Mouse (Mus musculus) spleen, adult 2 months (tissue): Measurements from ENCODE around the gene Sdhc. TPM values are rescaled to one million over a fixed set of nuclear protein-coding genes. Genes with fewer than 3 reads are reported as not detected.

ENCODE experiments used
- DNase-seq, 2 experiments: peaks; one replicate each; pipeline versions ENCODE4 v3.0.0 to v3.0.0-alpha.2; 2012 to 2021; ENCODE audit warnings: low spot score in 2 of 2, low read depth in 1 of 2
- H3K27ac ChIP-seq: fragments of 200-500 bp; 2 replicates; pipeline ENCODE4 v1.5.1; 2012; ENCODE audit warnings: low read length, inconsistent platforms; ENCODE audit not compliant: insufficient read depth
- H3K27me3 ChIP-seq: fragments of 200-500 bp; 2 replicates; pipeline ENCODE4 v1.6.1; 2012; ENCODE audit warnings: mild to moderate bottlenecking, moderate library complexity, low read length, inconsistent platforms; ENCODE audit not compliant: control insufficient read depth, insufficient read depth
- H3K36me3 ChIP-seq: fragments of 200-500 bp; 2 replicates; pipeline ENCODE4 v1.6.1; 2012; ENCODE audit warnings: mild to moderate bottlenecking, low read length, inconsistent platforms; ENCODE audit not compliant: control insufficient read depth, insufficient read depth
- H3K4me1 ChIP-seq: fragments of 200-500 bp; 2 replicates; pipeline ENCODE4 v1.6.1; 2011; ENCODE audit warnings: inconsistent platforms; ENCODE audit not compliant: control insufficient read depth, insufficient read depth, insufficient read length
- H3K4me3 ChIP-seq: fragments of 200-500 bp; 2 replicates; pipeline ENCODE4 v1.5.1; 2011; ENCODE audit warnings: mild to moderate bottlenecking, inconsistent platforms; ENCODE audit not compliant: insufficient read depth, insufficient read length; ENCODE audit errors: extremely low read depth
- CTCF ChIP-seq: fragments of 200-500 bp; IDR thresholded peaks from 2 replicates; pipeline ENCODE4 v1.5.1; 2011; ENCODE audit warnings: mild to moderate bottlenecking, inconsistent platforms; ENCODE audit not compliant: insufficient read depth, insufficient read length, insufficient replicate concordance; ENCODE audit errors: extremely low read depth
- POLR2A ChIP-seq: fragments of 200-500 bp; IDR thresholded peaks from 2 replicates; pipeline ENCODE4 v1.6.1; 2011; ENCODE audit warnings: low read depth, low read length, inconsistent platforms
- WGBS: fragments of 180-500 bp; shearing (Covaris S2); methylation state at CpG from one replicate; pipeline ENCODE4 v1.1.7; 2018; 5-methylcytosine and 5-hydroxymethylcytosine counted together
- polyA plus RNA-seq: library from polyadenylated mRNA; depleted of rRNA; stranded (reverse); fragments of >200 nt; gene quantifications from 2 replicates; pipeline ENCODE4 v1.2.3, GENCODE M21; 2012

Sdhc gene
- polyA plus RNA-seq, 1 experiment, result 65.7 TPM

DNA sequence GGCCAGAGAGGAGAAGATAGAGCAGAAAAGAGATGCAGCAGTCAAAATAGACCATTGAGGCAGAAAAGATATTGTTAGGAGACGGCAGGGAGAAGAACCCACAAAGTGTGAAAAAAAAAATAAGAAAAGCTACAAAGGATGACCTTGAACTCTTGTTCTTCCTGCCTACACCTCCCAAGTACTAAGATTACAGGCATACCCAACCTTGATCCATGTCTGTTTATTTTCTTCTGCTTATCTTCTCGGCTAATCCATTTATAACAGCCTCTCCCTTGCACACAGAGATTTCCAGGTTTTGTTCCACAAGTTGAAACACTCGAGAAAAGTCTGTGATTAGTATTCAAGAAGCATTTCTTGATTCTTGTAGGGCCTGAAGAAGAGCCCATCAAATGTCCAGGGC, 19.5 kb upstream of the Sdhc start:
- TF ChIP-seq CTCF, result no peak
- no peak for TF ChIP-seq POLR2A
- Histone ChIP-seq H3K36me3 (no peaks in the 10 kb centered on the region), H3K27me3 (no peaks in the 10 kb centered on the region; the same call in 1 of the 2 replicates), H3K4me1 (no peaks in the 10 kb centered on the region), H3K27ac (no peak overlapping the region), H3K4me3 (no peak overlapping the region)
- WGBS, result 70% methylated on average over 3 of the region's 3 CpGs
- DNase-seq, result no peak

DNA sequence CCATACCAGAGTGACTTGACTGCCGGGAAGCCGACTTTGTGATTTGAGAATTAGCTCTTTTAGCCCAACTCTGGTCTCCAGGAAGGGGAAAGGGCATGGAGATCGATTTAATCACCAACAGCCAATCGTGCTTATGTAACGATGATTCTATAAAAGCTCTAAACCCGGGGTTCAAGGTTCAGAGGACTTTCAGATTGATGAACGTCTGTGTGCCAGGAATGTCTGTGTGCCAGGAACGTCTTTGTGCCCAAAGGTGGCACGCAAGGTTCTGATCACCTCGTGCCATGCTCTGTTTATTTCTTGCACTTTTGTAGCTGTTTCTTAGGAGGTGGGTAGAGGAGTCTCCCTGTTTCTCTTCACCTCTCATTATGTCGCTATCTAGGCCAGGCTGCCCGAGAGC, 18.5 kb upstream of the Sdhc start:
- no peak overlapping the region for H3K4me3 ChIP-seq
- TF ChIP-seq POLR2A (no peak), CTCF (no peak)
- WGBS, result 85% methylated on average over 12 of the region's 12 CpGs
- H3K27ac ChIP-seq, result no peak overlapping the region
- no peaks in the 10 kb centered on the region; the same call in 1 of the 2 replicates for H3K27me3 ChIP-seq
- no peaks in the 10 kb centered on the region for H3K36me3 ChIP-seq
- H3K4me1 ChIP-seq, result no peaks in the 10 kb centered on the region
- DNase-seq, result no peak

DNA sequence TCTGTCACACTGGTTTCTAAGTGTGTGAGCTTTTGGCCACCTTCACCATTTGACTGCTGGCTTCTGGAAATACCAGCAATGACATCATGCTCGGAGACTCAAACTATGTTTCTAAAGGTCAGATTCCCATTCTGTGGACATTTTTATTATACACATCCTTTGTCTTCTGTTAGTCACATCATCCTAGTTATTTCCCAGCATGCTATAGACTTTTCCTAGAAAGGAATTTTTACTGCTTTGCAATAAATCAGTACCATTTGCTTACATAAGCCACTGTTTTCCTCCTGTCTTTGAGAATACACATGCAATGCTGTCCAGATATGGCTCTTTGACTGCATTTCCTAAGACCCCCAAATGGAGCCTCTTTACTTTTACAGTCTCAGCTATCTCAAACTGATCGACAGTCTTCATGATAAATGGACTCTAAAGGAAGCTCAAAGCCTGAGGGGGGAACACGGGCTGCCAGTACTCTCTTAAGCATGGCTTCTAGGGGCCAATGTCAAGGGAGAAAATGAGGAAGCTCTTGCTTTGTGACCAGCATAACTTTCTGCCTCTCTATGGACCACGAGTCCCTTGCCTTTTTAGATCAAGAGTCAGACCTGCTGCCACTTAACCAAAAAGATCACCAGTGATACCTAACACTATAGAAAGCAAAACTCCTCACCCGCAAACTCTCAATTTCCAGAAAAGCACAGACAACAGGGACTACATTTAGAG, 15.4 kb upstream of the Sdhc start:
- no peaks in the 10 kb centered on the region for H3K36me3 ChIP-seq
- no peaks in the 10 kb centered on the region; the same call in 1 of the 2 replicates for H3K27me3 ChIP-seq
- WGBS, result 46% methylated on average over 5 of the region's 5 CpGs
- no peak overlapping the region for H3K4me3 ChIP-seq
- no peaks in the 10 kb centered on the region for H3K4me1 ChIP-seq
- TF ChIP-seq POLR2A (no peak), CTCF (no peak)
- H3K27ac ChIP-seq, result no peak overlapping the region
- no peak for DNase-seq

DNA sequence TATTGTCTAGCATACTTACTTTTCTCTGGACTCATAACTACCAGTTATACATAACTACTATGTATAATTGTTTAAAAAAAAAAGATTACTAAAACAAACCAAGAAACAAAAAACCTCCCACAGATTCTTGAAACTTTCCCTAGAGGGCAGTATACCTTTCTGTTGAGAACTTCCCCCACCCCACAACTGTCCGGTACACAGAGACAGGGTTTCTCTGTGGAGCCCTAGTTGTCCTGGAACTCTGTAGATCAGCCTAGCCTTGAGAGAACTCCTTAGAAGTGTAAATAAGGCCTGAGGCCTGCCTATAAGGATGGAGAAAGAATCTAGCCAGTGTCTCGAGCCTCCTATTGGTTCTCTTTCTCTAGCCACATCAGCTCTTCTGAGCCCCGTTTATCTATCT, 13.9 kb upstream of the Sdhc start:
- H3K27ac ChIP-seq, result no peak overlapping the region
- H3K27me3 ChIP-seq, result no peaks in the 10 kb centered on the region; the same call in 1 of the 2 replicates
- no peak for DNase-seq
- no peaks in the 10 kb centered on the region for H3K36me3 ChIP-seq
- WGBS, result 46% methylated on average over 3 of the region's 3 CpGs
- H3K4me3 ChIP-seq, result no peak overlapping the region
- TF ChIP-seq POLR2A (no peak), CTCF (no peak)
- no peaks in the 10 kb centered on the region for H3K4me1 ChIP-seq

DNA sequence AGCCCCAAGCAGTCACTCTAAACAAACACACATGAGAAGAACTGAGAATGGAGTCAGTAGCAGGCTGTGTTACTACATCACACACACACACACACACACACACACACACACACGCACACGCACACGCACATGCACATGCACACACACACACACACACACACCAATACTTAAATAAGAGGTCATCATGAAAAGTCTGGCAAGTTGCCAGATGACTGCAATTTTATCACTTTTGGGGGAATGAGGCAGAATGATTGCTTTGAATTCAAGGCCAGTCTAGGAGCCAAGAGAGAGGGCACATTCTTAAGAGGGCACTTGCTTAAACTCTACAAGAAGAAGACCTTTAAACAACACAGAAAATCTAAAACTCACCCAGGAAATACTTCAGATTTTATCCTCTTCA, 12.1 kb upstream of the Sdhc start:
- no peak for DNase-seq
- no peak for TF ChIP-seq POLR2A
- no peak for TF ChIP-seq CTCF
- WGBS, result 79% methylated on average over 3 of the region's 3 CpGs
- no peaks in the 10 kb centered on the region for H3K4me1 ChIP-seq
- H3K36me3 ChIP-seq, result no peaks in the 10 kb centered on the region
- H3K4me3 ChIP-seq, result no peak overlapping the region
- H3K27me3 ChIP-seq, result no peaks in the 10 kb centered on the region
- H3K27ac ChIP-seq, result no peak overlapping the region

DNA sequence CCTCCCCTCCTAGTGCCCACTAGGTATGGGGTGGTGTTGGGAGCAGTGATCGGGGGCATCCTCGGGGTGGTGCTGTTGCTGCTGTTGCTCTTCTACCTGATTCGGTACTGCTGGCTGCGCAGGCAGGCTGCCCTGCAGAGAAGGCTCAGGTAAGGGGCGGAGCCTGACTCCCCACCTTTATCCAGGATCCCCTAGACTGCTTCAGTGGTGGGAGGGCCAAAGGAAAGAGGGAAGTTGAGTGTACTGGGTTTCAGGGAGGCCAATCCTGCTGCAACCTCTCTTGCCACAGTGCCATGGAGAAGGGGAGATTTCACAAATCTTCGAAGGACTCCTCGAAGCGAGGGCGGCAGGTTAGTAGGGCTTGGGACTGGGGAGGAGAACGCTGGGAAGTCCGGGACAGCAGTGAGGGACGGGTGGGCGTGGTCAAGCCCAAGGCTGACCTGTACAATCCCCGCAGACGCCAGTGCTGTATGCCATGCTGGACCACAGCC, 9.1 kb upstream of the Sdhc start:
- 19% methylated on average over 15 of the region's 15 CpGs for WGBS
- Histone ChIP-seq H3K4me1 (no peaks in the 10 kb centered on the region), H3K27me3 (no peaks in the 10 kb centered on the region), H3K4me3 (no peak overlapping the region), H3K27ac (no peak overlapping the region), H3K36me3 (no peaks in the 10 kb centered on the region)
- no peak for DNase-seq
- TF ChIP-seq CTCF (no peak), POLR2A (no peak)

DNA sequence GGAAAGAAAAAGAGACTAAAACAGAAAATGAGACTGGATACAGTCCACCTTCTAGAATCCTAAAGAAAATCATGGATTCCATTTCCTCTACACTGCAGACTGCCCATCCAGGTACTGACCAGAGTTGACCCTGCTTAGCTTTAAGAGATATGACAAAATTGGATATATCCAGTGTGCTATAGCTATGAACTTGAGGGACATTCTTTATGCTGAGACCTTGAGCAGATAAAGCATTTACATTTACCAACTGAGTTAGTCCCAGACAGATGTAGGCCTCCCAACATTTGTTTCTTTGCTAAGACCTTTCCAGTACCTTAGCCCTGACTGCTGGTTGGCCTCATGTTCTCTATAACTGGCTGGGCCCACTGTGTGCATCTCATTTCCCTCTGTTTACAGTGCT, 7.6 kb upstream of the Sdhc start:
- H3K27ac ChIP-seq, result no peak overlapping the region
- no peaks in the 10 kb centered on the region for H3K27me3 ChIP-seq
- no peak for DNase-seq
- no peak for TF ChIP-seq CTCF
- TF ChIP-seq POLR2A, result no peak
- no peak overlapping the region for H3K4me3 ChIP-seq
- no peaks in the 10 kb centered on the region for H3K36me3 ChIP-seq
- H3K4me1 ChIP-seq, result no peaks in the 10 kb centered on the region
